Mouse (Mus musculus) bone marrow, adult 2 months (tissue): ENCODE measurements at regions not wholly inside any gene's neighbourhood (a gene's known extent, or its start where the extent isn't known, plus 50 kb on each side); places are given as distances from the start of the nearest gene placed in this dataset.

Experiments
- H3K27ac ChIP-seq: fragments of 200-500 bp; 2 replicates; pipeline ENCODE4 v1.5.1; 2012; ENCODE audit warnings: low read depth, mild to moderate bottlenecking, control low read depth, inconsistent platforms, low read length; ENCODE audit not compliant: control insufficient read depth, poor library complexity, insufficient read depth
- H3K4me1 ChIP-seq: fragments of 200-500 bp; 2 replicates; pipeline ENCODE4 v1.6.1; 2011; ENCODE audit warnings: low read length; ENCODE audit not compliant: control insufficient read depth, insufficient read depth
- H3K4me3 ChIP-seq: fragments of 200-500 bp; replicated peaks from 2 replicates; pipeline ENCODE3; 2011; ENCODE audit warnings: mild to moderate bottlenecking, low read depth, low read length, control low read depth; ENCODE audit not compliant: control insufficient read depth
- CTCF ChIP-seq: fragments of 200-500 bp; IDR thresholded peaks from 2 replicates; pipeline ENCODE4 v1.5.1; 2011; ENCODE audit warnings: low read length, control low read depth; ENCODE audit not compliant: control insufficient read depth, insufficient read depth
- POLR2A ChIP-seq: fragments of 200-500 bp; IDR thresholded peaks from 2 replicates; pipeline ENCODE4 v1.6.1; 2011; ENCODE audit warnings: low read depth, mild to moderate bottlenecking, control low read depth, low read length, borderline replicate concordance; ENCODE audit not compliant: control insufficient read depth
- WGBS: fragments of 180-500 bp; shearing (Covaris S2); methylation state at CpG from one replicate; pipeline ENCODE4 v1.1.7; 2018; 5-methylcytosine and 5-hydroxymethylcytosine counted together

GRCm38 (mm10) chr15:97620261-97620660 lies 85.4 kb downstream of the Rpap3 start:
- Histone ChIP-seq H3K27ac (no peak overlapping the region), H3K4me1 (no peaks in the 10 kb centered on the region), H3K4me3 (no peak overlapping the region)
- TF ChIP-seq POLR2A, result no peak
- TF ChIP-seq CTCF, result no peak
- WGBS, result 38% methylated on average over 6 of the region's 6 CpGs

DNA sequence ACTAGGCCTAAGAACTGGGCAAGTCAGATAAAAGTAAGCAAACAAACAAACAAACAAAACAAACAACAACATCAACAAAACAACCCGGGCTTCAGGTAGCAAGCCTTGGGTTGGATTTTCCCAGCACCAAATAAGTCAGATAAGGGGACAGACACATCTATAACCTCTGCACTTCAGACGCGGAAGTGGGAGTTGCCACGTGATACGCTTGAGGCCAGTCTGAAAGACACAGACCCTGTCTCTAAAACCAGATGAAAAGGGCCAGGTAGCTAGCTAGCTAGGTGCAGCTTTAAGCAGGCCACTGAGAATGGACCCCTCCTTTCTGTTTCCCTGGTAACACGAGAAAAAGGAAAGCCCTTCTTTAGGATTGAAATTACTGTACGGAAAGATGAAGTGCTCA lies 85.9 kb downstream of the Rpap3 start:
- no peaks in the 10 kb centered on the region for H3K4me1 ChIP-seq
- TF ChIP-seq POLR2A, result no peak
- no peak for TF ChIP-seq CTCF
- no peak overlapping the region for H3K4me3 ChIP-seq
- no peak overlapping the region for H3K27ac ChIP-seq
- 79% methylated on average over 7 of the region's 7 CpGs for WGBS

DNA sequence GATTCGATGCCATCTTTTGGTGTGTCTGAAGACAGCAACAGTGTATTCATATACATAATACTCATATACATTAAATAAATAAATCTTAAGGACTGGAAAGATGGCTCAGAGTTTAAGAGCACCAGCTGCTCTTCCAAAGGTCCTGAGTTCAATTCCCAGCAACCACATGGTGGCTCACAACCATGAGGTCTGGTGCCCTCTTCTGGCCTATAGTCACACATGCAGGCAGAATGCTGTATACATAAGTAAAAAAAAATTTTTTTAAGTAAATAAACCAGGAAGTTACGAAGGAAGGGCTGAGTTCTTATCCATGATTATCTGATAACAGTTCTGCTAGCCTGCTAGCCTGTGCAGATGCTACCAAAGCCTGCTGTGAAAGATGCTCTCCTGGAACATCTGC lies 93.3 kb downstream of the Rpap3 start:
- TF ChIP-seq CTCF (peak; percentile 33; the same call in 1 of the 2 replicates), POLR2A (no peak)
- Histone ChIP-seq H3K27ac (no peak overlapping the region), H3K4me3 (no peak overlapping the region), H3K4me1 (no peaks in the 10 kb centered on the region)
- WGBS, result 65% methylated on average over 2 of the region's 2 CpGs

DNA sequence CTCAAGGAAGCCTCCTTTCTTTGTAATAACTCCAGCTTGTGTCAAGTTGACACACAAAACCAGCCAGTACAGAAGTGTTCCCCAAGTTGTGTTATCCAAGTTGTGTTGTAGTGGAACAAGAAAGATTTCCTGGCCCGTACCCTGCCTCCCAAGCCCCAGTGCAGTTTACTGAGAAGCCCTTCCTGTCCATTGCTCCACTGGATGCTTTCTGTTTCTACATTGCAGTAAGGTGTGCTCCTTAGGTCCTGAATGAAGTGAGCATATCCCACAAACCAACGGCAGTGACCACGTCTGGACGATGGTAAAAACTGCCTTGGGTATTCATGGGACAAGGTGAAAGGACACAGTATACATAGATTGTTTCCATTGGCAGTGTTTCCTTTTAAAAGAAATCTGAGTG lies 94.9 kb downstream of the Rpap3 start:
- Histone ChIP-seq H3K4me1 (no peaks in the 10 kb centered on the region), H3K27ac (no peak overlapping the region), H3K4me3 (no peak overlapping the region)
- 77% methylated on average over 4 of the region's 4 CpGs for WGBS
- TF ChIP-seq POLR2A (no peak), CTCF (no peak)

DNA sequence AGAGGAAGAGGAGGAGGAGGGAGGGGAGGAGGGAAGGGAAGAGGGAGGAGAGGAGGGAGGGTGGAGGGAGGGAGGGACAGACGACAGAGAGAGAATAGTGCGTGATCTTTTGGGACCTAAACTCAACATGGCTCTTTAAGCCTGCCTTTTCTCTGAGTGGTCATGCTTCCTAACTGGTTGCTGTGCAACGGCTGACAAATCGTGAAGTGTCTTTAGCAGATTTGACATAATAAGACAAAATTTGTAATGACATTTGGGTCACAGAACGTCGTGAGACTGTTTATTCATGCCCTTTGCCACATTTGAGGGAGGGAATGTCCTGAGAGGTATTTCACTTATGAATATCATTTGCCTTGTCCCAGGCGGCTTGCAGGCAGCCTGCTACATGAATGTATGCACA lies 96.1 kb downstream of the Rpap3 start:
- no peak overlapping the region for H3K27ac ChIP-seq
- H3K4me3 ChIP-seq, result no peak overlapping the region
- no peaks in the 10 kb centered on the region for H3K4me1 ChIP-seq
- TF ChIP-seq POLR2A (no peak), CTCF (no peak)
- 84% methylated on average over 7 of the region's 7 CpGs for WGBS

GRCm38 (mm10) chr15:97608651-97609050 lies 97.0 kb downstream of the Rpap3 start:
- Histone ChIP-seq H3K27ac (no peak overlapping the region), H3K4me3 (no peak overlapping the region), H3K4me1 (no peaks in the 10 kb centered on the region)
- 87% methylated on average over 7 of the region's 7 CpGs for WGBS
- TF ChIP-seq CTCF, result no peak
- TF ChIP-seq POLR2A, result no peak

DNA sequence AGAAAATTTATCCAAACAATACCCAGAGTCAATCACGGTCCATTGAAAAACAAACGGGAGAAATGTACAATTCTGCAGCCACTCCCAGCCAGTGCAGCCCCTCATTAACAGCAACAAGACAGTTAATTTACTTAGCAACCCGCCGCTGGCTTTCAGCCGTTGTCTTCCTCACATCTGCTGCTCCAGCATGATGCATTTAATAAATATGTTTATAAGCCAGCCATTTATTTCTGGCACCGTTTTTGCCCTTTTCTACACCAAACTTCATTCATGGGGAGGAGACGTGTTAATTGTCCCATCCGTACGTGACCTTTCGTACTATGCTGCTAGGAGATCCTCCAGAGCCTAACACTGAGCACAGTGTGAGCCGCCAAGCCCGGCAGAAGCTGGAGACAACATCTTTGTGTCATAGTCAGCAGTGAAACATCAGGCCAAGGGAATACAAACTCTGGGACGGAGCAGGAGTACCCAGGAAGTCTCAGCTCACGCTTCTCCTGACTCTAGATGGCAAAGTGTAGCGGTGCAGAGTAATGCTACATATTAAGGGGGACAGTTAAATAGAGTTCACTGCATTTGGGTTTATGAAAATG lies 97.9 kb downstream of the Rpap3 start:
- TF ChIP-seq CTCF, result no peak
- TF ChIP-seq POLR2A, result no peak
- WGBS, result 84% methylated on average over 15 of the region's 15 CpGs
- Histone ChIP-seq H3K4me1 (no peaks in the 10 kb centered on the region), H3K4me3 (no peak overlapping the region), H3K27ac (no peak overlapping the region)

GRCm38 (mm10) chr15:97606630-97607381 lies 98.8 kb downstream of the Rpap3 start:
- Histone ChIP-seq H3K4me1 (no peaks in the 10 kb centered on the region), H3K4me3 (no peak overlapping the region), H3K27ac (no peak overlapping the region)
- WGBS, result 20% methylated on average over 25 of the region's 25 CpGs
- no peak for TF ChIP-seq POLR2A
- TF ChIP-seq CTCF, result no peak
